Comparison of ENCODE assay signal across 29 mouse cellular contexts in the genomic region with DNA sequence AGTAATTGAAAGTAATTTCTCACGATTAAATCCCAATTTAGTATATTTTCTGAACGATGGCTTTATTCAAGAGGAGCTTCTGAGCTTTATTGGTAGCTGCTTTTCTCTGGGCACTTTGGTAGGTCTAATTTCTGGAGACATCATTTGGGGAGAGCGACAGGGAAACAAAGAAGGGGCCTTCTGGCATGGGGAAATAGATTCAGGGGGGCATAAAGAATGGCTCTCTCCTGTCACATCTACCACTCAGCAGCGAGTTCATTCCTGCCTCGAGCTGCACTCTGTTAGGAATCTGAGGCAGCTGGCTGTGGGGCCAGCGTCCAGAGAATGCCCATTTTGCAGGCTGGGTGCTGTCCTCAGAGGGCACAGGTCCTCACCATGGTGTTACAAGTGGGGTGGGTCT.
DNase-seq lines count a peak whose midpoint lies in the region; ATAC-seq lines count a peak whose summit lies in the region.
"Had no signal": no experiment of that assay in that cellular context is flagged by ENCODE, and none has a peak within 500 bp of the region (broad histone marks: within the 10 kb centered on the region; RNA-seq: fewer than 3 reads in every experiment).

No protein-coding gene starts in this region.

- no peaks in the 10 kb centered on the region for H3K27me3 ChIP-seq in forebrain, embryonic 12.5 days
- no peaks in the 10 kb centered on the region for H3K27me3 ChIP-seq in forebrain, embryonic 11.5 days (ENCODE audit: control insufficient read depth, insufficient read depth, low read length)
- H3K27me3 ChIP-seq in midbrain, embryonic 11.5 days (ENCODE audit: control insufficient read depth, insufficient read depth, low read length) = no peaks in the 10 kb centered on the region
- H3K27me3 ChIP-seq in midbrain, embryonic 15.5 days (replicated peaks) = no peaks in the 10 kb centered on the region
- no peaks in the 10 kb centered on the region for H3K27me3 ChIP-seq in forebrain, embryonic 15.5 days
- H3K27me3 ChIP-seq: embryonic facial prominence, embryonic 13.5 days; heart, embryonic 15.5 days; Patski had no signal

- no peak overlapping the region for H3K4me2 ChIP-seq in forebrain, embryonic 12.5 days
- H3K4me2 ChIP-seq in forebrain, embryonic 11.5 days (ENCODE audit: low read depth, low read length, severe bottlenecking) = no peak overlapping the region
- H3K4me2 ChIP-seq in midbrain, embryonic 11.5 days = no peak overlapping the region
- H3K4me2 ChIP-seq in midbrain, embryonic 15.5 days = no peak overlapping the region
- H3K4me2 ChIP-seq in forebrain, embryonic 15.5 days (replicated peaks) = no peak overlapping the region
- H3K4me2 ChIP-seq: embryonic facial prominence, embryonic 13.5 days; heart, embryonic 12.5 days; heart, embryonic 15.5 days; hindbrain, embryonic 14.5 days had no signal

- no peaks in the 10 kb centered on the region for H3K36me3 ChIP-seq in forebrain, embryonic 12.5 days (replicated peaks)
- H3K36me3 ChIP-seq in forebrain, embryonic 11.5 days (ENCODE audit: control insufficient read depth, insufficient read depth, low read length) = no peaks in the 10 kb centered on the region
- H3K36me3 ChIP-seq in midbrain, embryonic 11.5 days (ENCODE audit: control insufficient read depth, insufficient read depth, low read length) = no peaks in the 10 kb centered on the region
- no peaks in the 10 kb centered on the region for H3K36me3 ChIP-seq in midbrain, embryonic 15.5 days (replicated peaks)
- no peaks in the 10 kb centered on the region for H3K36me3 ChIP-seq in forebrain, embryonic 15.5 days
- H3K36me3 ChIP-seq: embryonic facial prominence, embryonic 10.5 days; embryonic facial prominence, embryonic 13.5 days; G1E; heart, embryonic 12.5 days; heart, embryonic 15.5 days had no signal

- 0 out of 2 replicates have a peak overlapping the region, but pooled peaks have one; percentile 56 for H3K27ac ChIP-seq in forebrain, embryonic 12.5 days
- H3K27ac ChIP-seq in forebrain, embryonic 11.5 days (ENCODE audit: low read depth, low read length) = no peak overlapping the region
- H3K27ac ChIP-seq in midbrain, embryonic 11.5 days (ENCODE audit: low read depth, low read length) = no peak overlapping the region
- no peak overlapping the region for H3K27ac ChIP-seq in midbrain, embryonic 15.5 days
- H3K27ac ChIP-seq in forebrain, embryonic 15.5 days (replicated peaks) = peak overlapping the region; percentile 35
- H3K27ac ChIP-seq: embryonic facial prominence, embryonic 10.5 days; embryonic facial prominence, embryonic 13.5 days; gastrocnemius, adult 2 months; heart, embryonic 15.5 days; hindbrain, embryonic 14.5 days; hindbrain, postnatal 0 days had no signal

- H3K9ac ChIP-seq in forebrain, embryonic 12.5 days = no peak overlapping the region
- H3K9ac ChIP-seq in forebrain, embryonic 11.5 days (ENCODE audit: low read length) = no peak overlapping the region
- H3K9ac ChIP-seq in midbrain, embryonic 11.5 days (ENCODE audit: low read length) = no peak overlapping the region
- no peak overlapping the region for H3K9ac ChIP-seq in midbrain, embryonic 15.5 days
- no peak overlapping the region for H3K9ac ChIP-seq in forebrain, embryonic 15.5 days (replicated peaks)
- H3K9ac ChIP-seq: embryonic facial prominence, embryonic 13.5 days; heart, embryonic 12.5 days; heart, embryonic 15.5 days; hindbrain, embryonic 14.5 days had no signal

- H3K9me3 ChIP-seq in forebrain, embryonic 12.5 days = no peaks in the 10 kb centered on the region
- no peaks in the 10 kb centered on the region for H3K9me3 ChIP-seq in forebrain, embryonic 11.5 days (ENCODE audit: control insufficient read depth, low read length)
- no peaks in the 10 kb centered on the region for H3K9me3 ChIP-seq in midbrain, embryonic 11.5 days (ENCODE audit: control insufficient read depth, low read length)
- H3K9me3 ChIP-seq in midbrain, embryonic 15.5 days = no peaks in the 10 kb centered on the region
- no peaks in the 10 kb centered on the region for H3K9me3 ChIP-seq in forebrain, embryonic 15.5 days
- H3K9me3 ChIP-seq: embryonic facial prominence, embryonic 10.5 days; embryonic facial prominence, embryonic 13.5 days; heart, embryonic 12.5 days; heart, embryonic 15.5 days had no signal

- H3K4me3 ChIP-seq in forebrain, embryonic 12.5 days (replicated peaks) = no peak overlapping the region
- H3K4me3 ChIP-seq in forebrain, embryonic 11.5 days (ENCODE audit: low read depth, low read length) = no peak overlapping the region
- no peak overlapping the region for H3K4me3 ChIP-seq in midbrain, embryonic 11.5 days (ENCODE audit: low read depth, low read length)
- H3K4me3 ChIP-seq in midbrain, embryonic 15.5 days = no peak overlapping the region
- no peak overlapping the region for H3K4me3 ChIP-seq in forebrain, embryonic 15.5 days
- H3K4me3 ChIP-seq: embryonic facial prominence, embryonic 10.5 days; embryonic facial prominence, embryonic 13.5 days; erythroblast, embryonic 14.5 days; gastrocnemius, adult 2 months; heart, embryonic 12.5 days; heart, embryonic 15.5 days had no signal

- H3K4me1 ChIP-seq in forebrain, embryonic 12.5 days = peaks cover 16% of the 10 kb centered on the region
- 0 out of 2 replicates have a peak, but pooled peaks cover 2% of the 10 kb centered on the region for H3K4me1 ChIP-seq in forebrain, embryonic 11.5 days (replicated peaks; ENCODE audit: control insufficient read depth, insufficient read depth, low read length)
- 0 out of 2 replicates have a peak, but pooled peaks cover 6% of the 10 kb centered on the region for H3K4me1 ChIP-seq in midbrain, embryonic 11.5 days (ENCODE audit: control insufficient read depth, insufficient read depth, low read length)
- H3K4me1 ChIP-seq in midbrain, embryonic 15.5 days = peaks cover 6% of the 10 kb centered on the region; the same call in 1 of the 2 replicates
- H3K4me1 ChIP-seq in forebrain, embryonic 15.5 days = peaks cover 18% of the 10 kb centered on the region; the same call in 1 of the 2 replicates
- H3K4me1 ChIP-seq: embryonic facial prominence, embryonic 13.5 days had no signal

- no peak for ATAC-seq in forebrain, embryonic 12.5 days (ENCODE audit: low FRiP score)
- no peak for ATAC-seq in forebrain, embryonic 11.5 days (replicated peaks; ENCODE audit: low FRiP score)
- no peak for ATAC-seq in midbrain, embryonic 11.5 days (ENCODE audit: low FRiP score)
- no peak for ATAC-seq in midbrain, embryonic 15.5 days (replicated peaks)
- 0 out of 2 replicates have a peak, but pooled peaks have one; percentile 25 for ATAC-seq in forebrain, embryonic 15.5 days (replicated peaks)
- ATAC-seq: hindbrain, postnatal 0 days; inflammation-experienced regulatory T-cells, adult 6 months; intestine, embryonic 16.5 days; Patski had no signal

- WGBS in forebrain, embryonic 12.5 days = 50% methylated on average over 6 of the region's 6 CpGs
- WGBS in forebrain, embryonic 11.5 days = 67% methylated on average over 6 of the region's 6 CpGs
- WGBS in midbrain, embryonic 11.5 days = 73% methylated on average over 6 of the region's 6 CpGs
- 63% methylated on average over 6 of the region's 6 CpGs for WGBS in midbrain, embryonic 15.5 days
- 33% methylated on average over 6 of the region's 6 CpGs for WGBS in forebrain, embryonic 15.5 days

- DNase-seq in forebrain, embryonic 11.5 days (ENCODE audit: low spot score) = no peak
- peak; percentile 67 for DNase-seq in midbrain, embryonic 11.5 days (ENCODE audit: low spot score, missing footprints)
- DNase-seq in kidney, postnatal 14 days = no peak
- no peak for DNase-seq in embryo, embryonic 9.5 days (ENCODE audit: extremely low spot score)
- DNase-seq: adrenal gland, postnatal 10 days; adrenal gland, postnatal 36 days; B cell, adult 2 months; cerebellum, adult 11 months; cerebellum, adult 2 months; cerebellum, adult 9-11 months; gastrocnemius, adult 2 months; gastrocnemius, postnatal 14 days; heart, adult 18-20 months; heart, postnatal 10 days; heart, postnatal 4 days had no signal

Comparison
In these comparisons a context has a peak if more than half of its experiments do, and no peak if none do; other contexts are left out.
1. H3K27ac ChIP-seq: peak in forebrain, embryonic 12.5 days (single experiment) and forebrain, embryonic 15.5 days (single experiment); none in forebrain, embryonic 11.5 days (single experiment), midbrain, embryonic 11.5 days (single experiment) and midbrain, embryonic 15.5 days (single experiment).